Comparison of ENCODE assay signal across 8 mouse cellular contexts in the genomic region with DNA sequence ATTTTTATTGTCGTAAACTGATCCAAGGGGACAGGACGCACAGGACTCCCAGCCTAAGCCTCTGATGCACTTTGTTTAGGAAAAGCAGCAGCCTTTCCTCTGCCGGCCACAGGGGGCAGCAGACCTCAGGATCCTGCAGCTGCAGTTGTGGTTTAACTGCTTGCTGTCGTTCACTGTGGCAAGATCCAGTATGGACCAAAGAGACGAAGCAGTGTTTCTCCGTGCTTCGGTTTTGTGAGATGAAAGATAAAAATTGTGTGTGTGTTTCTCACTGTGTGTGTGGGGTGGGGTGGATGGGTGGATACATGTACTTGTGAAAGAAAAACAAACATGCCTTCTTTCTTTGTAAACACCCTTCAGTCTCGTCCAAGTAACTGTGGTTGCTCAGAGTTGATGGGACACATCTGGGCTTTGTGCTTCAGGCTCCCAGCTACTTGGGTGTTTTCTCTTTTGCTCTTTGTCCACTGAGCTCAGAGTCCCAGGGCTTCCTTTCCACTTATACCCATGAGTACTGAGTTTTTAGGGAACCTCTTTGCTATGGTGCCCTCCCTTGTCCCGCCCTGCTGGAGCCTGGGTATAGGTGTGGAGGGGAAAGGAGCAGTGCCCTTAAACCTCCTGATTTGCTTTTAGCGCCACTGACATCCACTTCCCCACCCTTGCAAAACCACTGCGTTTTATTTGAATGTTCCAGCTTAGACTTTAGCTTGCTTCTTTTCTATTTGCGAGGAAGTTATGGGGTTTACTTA. TPM values are rescaled to one million over a fixed set of nuclear protein-coding genes. Genes with fewer than 3 reads are reported as not detected.
DNase-seq lines count a peak whose midpoint lies in the region; TF ChIP-seq lines count a peak whose summit lies in the region.

No protein-coding gene starts in this region.

- DNase-seq in R1 (ENCODE audit: low read depth, low spot score), result peak; percentile 70
- peak; percentile 62 for DNase-seq in gastrocnemius, postnatal 10 days
- DNase-seq in hindlimb bud, embryonic 11.5 days (ENCODE audit: extremely low spot score, low read depth, low spot score), result peak; percentile 31
- DNase-seq in left cerebral cortex, adult 2 months (ENCODE audit: extremely low spot score in 1 of 2, low spot score in 2 of 2), result peak; percentile 34 to 52
- peak; percentile 69 to 75 for DNase-seq in lung, postnatal 4 days
- peak; percentile 53 to 77 for DNase-seq in right cerebral cortex, adult 2 months (ENCODE audit: low spot score in 2 of 2)
- DNase-seq in urinary bladder, postnatal 25 days (ENCODE audit: low spot score), result peak; percentile 52

- intact Hi-C loops in left cerebral cortex, adult 2 months (cut with DNase I), result no loop called here

- peak; percentile 92 for TF ChIP-seq CTCF in cortical plate, adult 2 months (IDR thresholded peaks at IDR 0.05; ENCODE audit: extremely low read depth, insufficient read depth, low read length)
- peak; percentile 98 for TF ChIP-seq CTCF in left cerebral cortex, adult 2 months (IDR thresholded peaks at IDR 0.05)

- no peak overlapping the region for H3K4me3 ChIP-seq in cortical plate, adult 2 months (ENCODE audit: insufficient read depth, low read length)
- peak overlapping the region; percentile 35 for H3K4me3 ChIP-seq in left cerebral cortex, adult 2 months

- no peak for TF ChIP-seq POLR2A in cortical plate, adult 2 months (IDR thresholded peaks at IDR 0.05; ENCODE audit: extremely low read depth, insufficient read depth, low read length)

- H3K4me1 ChIP-seq in cortical plate, adult 2 months (ENCODE audit: control insufficient read depth, insufficient read depth, low read length), result no peaks in the 10 kb centered on the region

- no peak overlapping the region for H3K27ac ChIP-seq in cortical plate, adult 2 months (ENCODE audit: insufficient read depth, low read length)
- no peak overlapping the region; the same call in 1 of the 2 replicates for H3K27ac ChIP-seq in left cerebral cortex, adult 2 months

RNA-seq across cellular contexts. Expression of a gene that starts 0.9 kb away (rescaled TPM):
- polyA plus RNA-seq in cortical plate, adult 2 months (2012; rRNA removed), result 5.3 and 5.4 TPM in 2 replicates
- 1 to 10 TPM; 2.1 to 2.6 TPM for total RNA-seq in gastrocnemius, postnatal 10 days (2021)
- 1 to 10 TPM; 6.3 to 6.4 TPM for total RNA-seq in left cerebral cortex, adult 2 months (2021)

RNA-seq across cellular contexts. Expression of a gene that starts 58.7 kb away (rescaled TPM):
- polyA plus RNA-seq in cortical plate, adult 2 months (2012; rRNA removed), result 136 and 141 TPM in 2 replicates
- 10 to 100 TPM; 13.4 to 16.9 TPM for total RNA-seq in gastrocnemius, postnatal 10 days (2021)
- 10 to 100 TPM; 52.5 to 52.7 TPM for total RNA-seq in left cerebral cortex, adult 2 months (2021)

RNA-seq across cellular contexts. Expression of a gene that starts 59.1 kb away (rescaled TPM):
- not detected in 2 replicates for polyA plus RNA-seq in cortical plate, adult 2 months (2012; rRNA removed)
- not detected for total RNA-seq in gastrocnemius, postnatal 10 days (2021)
- not detected for total RNA-seq in left cerebral cortex, adult 2 months (2021)
